In the genomic region with DNA sequence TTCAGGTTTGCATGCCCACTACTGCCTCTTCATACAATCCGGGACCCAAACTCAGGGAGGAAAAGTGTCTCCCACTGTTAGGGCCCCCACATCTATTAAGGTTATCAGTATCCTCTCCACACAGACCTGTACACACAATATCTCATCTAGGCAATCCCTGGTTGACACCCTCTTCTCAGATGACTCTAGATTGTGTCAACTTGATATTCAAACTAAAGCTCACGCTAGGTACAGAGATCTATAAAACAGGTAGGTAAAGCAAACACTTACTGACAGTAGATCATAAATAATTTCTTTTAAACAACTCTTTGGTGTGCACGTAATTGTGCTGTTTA, we compare ENCODE assay signal across 6 mouse cellular contexts. TPM values are rescaled to one million over a fixed set of nuclear protein-coding genes. Genes with fewer than 3 reads are reported as not detected.
DNase-seq lines count a peak whose midpoint lies in the region; ATAC-seq and TF ChIP-seq lines count a peak whose summit lies in the region.
"Not testable (repeated sequence)": the region's sequence is repeated elsewhere in the genome, so short reads cannot be mapped to it uniquely, and the experiment has no call there.

No protein-coding gene starts in this region.

- TF ChIP-seq CTCF in liver, embryonic 14.5 days (IDR thresholded peaks at IDR 0.05; ENCODE audit: low read depth); lung, embryonic 14.5 days (IDR thresholded peaks at IDR 0.05; ENCODE audit: low read depth); small intestine, adult 2 months (IDR thresholded peaks at IDR 0.05; ENCODE audit: extremely low read depth, insufficient read length, insufficient replicate concordance, low read depth, low read length): not testable (repeated sequence)

- not testable (repeated sequence) for H3K27me3 ChIP-seq in liver, embryonic 11.5 days (replicated peaks; ENCODE audit: control insufficient read depth, insufficient read depth, low read length); liver, embryonic 14.5 days (ENCODE audit: control insufficient read depth, insufficient read depth, low read length); lung, embryonic 14.5 days (ENCODE audit: insufficient read depth, low read length); small intestine, adult 2 months (ENCODE audit: control insufficient read depth, insufficient read depth, low read length)

- not testable (repeated sequence) for TF ChIP-seq EP300 in liver, embryonic 14.5 days (IDR thresholded peaks at IDR 0.05; ENCODE audit: low read depth)

- H3K9ac ChIP-seq in liver, embryonic 11.5 days (ENCODE audit: low read depth, low read length); liver, embryonic 14.5 days (replicated peaks); lung, embryonic 14.5 days: not testable (repeated sequence)

- not testable (repeated sequence) for H3K9me3 ChIP-seq in liver, embryonic 11.5 days (ENCODE audit: control insufficient read depth, low read length); liver, embryonic 14.5 days (ENCODE audit: control insufficient read depth, low read length); lung, embryonic 14.5 days (ENCODE audit: low read depth, low read length)

- H3K4me1 ChIP-seq in liver, embryonic 11.5 days (replicated peaks; ENCODE audit: control insufficient read depth, insufficient read depth, low read length), result peaks cover 19% of the 10 kb centered on the region
- peaks cover 0 to 20% of the 10 kb centered on the region in 2 experiments for H3K4me1 ChIP-seq in liver, embryonic 14.5 days (replicated peaks; ENCODE audit: control insufficient read depth in 2 of 2, insufficient read depth in 2 of 2, low read length in 1 of 2)
- not testable (repeated sequence) for H3K4me1 ChIP-seq in lung, embryonic 14.5 days (ENCODE audit: insufficient read depth)
- H3K4me1 ChIP-seq in small intestine, adult 2 months (ENCODE audit: control insufficient read depth, insufficient read depth, insufficient read length, low read length), result peaks cover 25% of the 10 kb centered on the region; the same call in 1 of the 2 replicates

- 57% methylated on average over 3 of the region's 3 CpGs for WGBS in liver, embryonic 11.5 days
- WGBS in liver, embryonic 14.5 days (ENCODE audit: insufficient replicate concordance), result 37% methylated on average over 3 of the region's 3 CpGs
- 35% methylated on average over 3 of the region's 3 CpGs for WGBS in lung, embryonic 14.5 days
- 69% methylated on average over 3 of the region's 3 CpGs for WGBS in small intestine, adult 2 months

- H3K4me3 ChIP-seq in liver, embryonic 11.5 days (ENCODE audit: low read depth, low read length); liver, embryonic 14.5 days (ENCODE audit: insufficient read depth in 1 of 2, low read depth in 2 of 2, low read length in 2 of 2); lung, embryonic 14.5 days (ENCODE audit: low read depth, low read length); small intestine, adult 2 months (ENCODE audit: low read depth, low read length): not testable (repeated sequence)

- H3K27ac ChIP-seq in liver, embryonic 11.5 days (ENCODE audit: low read depth, low read length); liver, embryonic 14.5 days; lung, embryonic 14.5 days (ENCODE audit: low read depth): not testable (repeated sequence)
- H3K27ac ChIP-seq in small intestine, adult 2 months (ENCODE audit: insufficient read depth, low read depth, low read length), result 0 out of 2 replicates have a peak overlapping the region, but pooled peaks have one; percentile 51

- not testable (repeated sequence) for H3K4me2 ChIP-seq in liver, embryonic 11.5 days; liver, embryonic 14.5 days (ENCODE audit: low read depth); lung, embryonic 14.5 days

- not testable (repeated sequence) for H3K36me3 ChIP-seq in liver, embryonic 11.5 days (ENCODE audit: control insufficient read depth, insufficient read depth, low read length); liver, embryonic 14.5 days (replicated peaks; ENCODE audit: control insufficient read depth, insufficient read depth, low read depth); lung, embryonic 14.5 days (ENCODE audit: insufficient read depth); small intestine, adult 2 months (ENCODE audit: control insufficient read depth, insufficient read depth, low read length)

- not testable (repeated sequence) for TF ChIP-seq POLR2A in small intestine, adult 2 months (IDR thresholded peaks at IDR 0.05; ENCODE audit: low read depth, low read length)

- DNase-seq in heart, adult 11 months, result peak; percentile 49
- not testable (repeated sequence) for DNase-seq in liver, embryonic 11.5 days (ENCODE audit: low spot score); liver, embryonic 14.5 days (ENCODE audit: low read depth in 3 of 3, low spot score in 3 of 3); lung, embryonic 14.5 days

- peak; percentile 20 for ATAC-seq in activated CD4-positive, CD25-positive, alpha-beta regulatory T cell, adult 4 months
- ATAC-seq in liver, embryonic 11.5 days (replicated peaks; ENCODE audit: low FRiP score), result 0 out of 2 replicates have a peak, but pooled peaks have one; percentile 22
- peak; percentile 49 for ATAC-seq in liver, embryonic 14.5 days (ENCODE audit: insufficient read depth)
- 0 out of 2 replicates have a peak, but pooled peaks have one; percentile 36 for ATAC-seq in lung, embryonic 14.5 days (ENCODE audit: insufficient read depth)

RNA-seq across cellular contexts. Expression of a gene that starts 59.3 kb away (rescaled TPM):
- polyA plus RNA-seq in activated CD4-positive, CD25-positive, alpha-beta regulatory T cell, adult 4 months (2017; shearing (Covaris generic)), result 10 to 100 TPM; 10.6 to 18.5 TPM
- polyA plus RNA-seq in liver, embryonic 11.5 days (2014; fragmentation: Nextera tagmentation; extraction: Ambion mirVana), result 11.6 and 12.9 TPM in 2 replicates
- 7.6 and 7.9 TPM in 2 replicates for polyA plus RNA-seq in liver, embryonic 14.5 days (2012; rRNA removed)
- polyA plus RNA-seq in liver, embryonic 14.5 days (2014; fragmentation: Nextera tagmentation; extraction: Ambion mirVana), result 8.9 and 9.5 TPM in 2 replicates
- 16.5 and 18.6 TPM in 2 replicates for polyA plus RNA-seq in lung, embryonic 14.5 days (2014; fragmentation: Nextera tagmentation; extraction: Ambion mirVana)
- 6.8 and 9.4 TPM in 2 replicates for polyA plus RNA-seq in small intestine, adult 2 months (2012; rRNA removed)
